Mouse (Mus musculus) c-Kit-positive CD71-positive TER-119-positive erythroid progenitor cells, embryonic 14.5 days (primary cell): Measurements from ENCODE around the gene Cog1.
"Not testable (repeated sequence)": the region's sequence is repeated elsewhere in the genome, so short reads cannot be mapped to it uniquely, and the experiment has no call there.

Experiments
- DNase-seq: peaks from one replicate; pipeline ENCODE4 v3.0.0-alpha.2; 2013; ENCODE audit warnings: low spot score

Cog1 gene

GRCm38 (mm10) chr11:113631862-113632261 is 17.1 kb upstream of the Cog1 start:
- no peak for DNase-seq

DNA sequence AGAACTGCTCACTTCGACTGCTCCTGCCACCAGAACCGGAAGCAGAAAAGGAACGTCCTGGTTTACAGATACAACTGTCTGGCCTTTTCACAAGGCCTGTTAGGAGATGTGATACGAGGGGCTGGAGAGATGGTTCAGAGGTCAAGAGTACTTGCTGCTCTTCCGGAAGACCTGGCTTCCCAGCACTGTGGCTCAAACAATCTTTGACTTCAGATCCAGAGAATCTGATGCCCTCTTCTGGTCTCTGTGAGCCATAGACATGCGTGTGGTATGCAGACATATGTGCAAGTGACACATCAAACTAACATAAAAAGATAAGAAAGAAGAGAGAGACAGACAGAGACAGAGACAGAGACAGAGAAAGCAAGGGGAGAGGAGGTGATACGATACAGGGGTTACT is 16.7 kb upstream of the Cog1 start:
- no peak for DNase-seq

DNA sequence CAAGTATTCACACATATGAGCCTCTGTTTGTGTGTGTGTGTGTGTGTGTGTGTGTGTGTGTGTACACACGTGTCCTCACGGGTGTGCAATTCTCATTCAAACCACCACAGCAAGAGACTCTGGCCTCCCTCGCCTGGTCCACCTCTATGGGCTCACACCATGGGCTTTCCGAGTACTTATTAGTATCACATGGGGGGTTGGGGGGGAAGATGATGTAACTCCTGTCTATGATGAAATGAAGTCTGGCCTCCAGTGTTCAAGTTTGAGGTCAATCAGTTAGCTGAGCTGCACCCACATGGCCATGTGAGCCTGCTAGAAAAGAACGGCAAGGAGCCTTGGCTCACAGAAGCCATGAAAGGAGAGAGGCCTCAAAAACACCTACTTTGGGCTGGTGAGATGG is 15.6 kb upstream of the Cog1 start:
- no peak for DNase-seq

DNA sequence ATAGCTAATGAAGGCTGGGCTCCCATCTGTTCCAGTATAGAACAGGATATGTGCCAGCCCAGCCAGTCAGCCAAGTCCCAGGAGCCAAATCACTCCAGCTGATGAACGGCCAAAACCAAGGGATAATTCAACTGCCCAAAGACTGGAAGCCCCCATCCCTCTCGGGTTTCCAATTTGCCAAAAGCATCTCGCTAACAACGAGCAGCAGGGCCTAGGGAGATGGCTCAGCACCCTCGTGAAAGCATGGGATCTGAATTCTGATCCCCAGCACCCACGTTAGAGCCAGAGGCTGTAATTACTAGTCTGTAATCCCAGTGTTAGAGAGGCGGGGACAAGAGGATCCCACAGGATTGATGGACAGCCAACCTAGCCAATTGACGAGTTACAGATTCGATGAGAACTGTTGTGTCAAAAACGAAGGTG is 14.3 kb upstream of the Cog1 start:
- DNase-seq = no peak

DNA sequence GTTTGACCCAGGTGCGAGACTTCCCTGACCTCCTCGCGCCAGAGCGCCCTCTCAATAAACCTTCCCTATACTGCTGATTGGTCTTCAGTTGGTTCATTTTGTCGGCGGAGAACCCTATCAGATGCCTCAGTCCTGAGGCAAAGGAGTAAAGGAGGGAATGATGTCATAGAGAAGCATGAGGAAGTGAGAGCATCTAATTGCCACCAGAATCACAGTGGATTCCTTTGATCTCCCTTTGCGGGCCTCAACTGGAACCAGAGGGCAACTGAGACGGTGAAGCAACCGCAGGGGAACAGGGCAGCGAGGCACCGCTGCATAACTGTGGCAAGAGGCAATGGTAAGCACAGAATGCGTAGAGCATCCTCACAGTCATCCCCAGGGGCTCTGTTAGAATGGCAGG is 10.3 kb upstream of the Cog1 start:
- DNase-seq = no peak

DNA sequence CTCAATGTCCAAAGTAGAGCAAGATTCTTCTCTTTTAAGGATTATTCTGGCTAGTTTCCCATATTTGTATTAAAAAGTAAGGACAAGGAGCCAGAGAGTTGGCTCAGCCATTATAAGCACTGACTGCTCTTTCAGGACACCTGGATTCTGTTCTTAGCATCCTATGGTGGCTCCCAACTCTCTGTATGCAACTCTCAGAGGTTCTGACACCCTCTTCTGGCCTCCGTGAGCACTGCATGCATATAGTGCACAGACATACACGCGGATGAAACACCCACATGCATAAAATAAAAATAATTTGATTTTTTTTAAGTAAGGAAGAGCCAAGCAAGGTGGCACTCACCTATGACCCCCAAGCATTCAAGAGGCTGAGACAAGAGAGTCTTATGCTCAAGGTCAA is 3.8 kb upstream of the Cog1 start:
- no peak for DNase-seq

DNA sequence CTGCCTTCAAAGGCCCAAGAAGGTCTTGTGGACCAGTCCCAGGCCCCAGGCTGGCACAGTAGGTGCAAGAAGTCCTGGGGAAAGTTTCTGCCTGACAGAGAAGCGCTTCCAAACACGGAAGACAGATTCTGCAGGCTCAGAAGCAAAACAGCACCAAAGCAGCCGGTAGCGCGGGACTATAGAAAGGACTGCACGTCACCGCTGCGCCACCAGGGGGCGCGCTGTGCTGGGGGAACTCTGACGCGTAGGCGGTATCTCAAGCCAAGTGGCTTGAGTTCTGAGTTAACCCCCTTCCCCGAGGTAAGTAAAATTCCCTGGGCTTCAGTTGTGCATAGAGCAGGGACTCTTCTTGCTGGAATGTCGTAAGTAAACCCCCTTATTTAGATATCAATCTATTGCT is 817 bp upstream of the Cog1 start:
- peak; percentile 78 for DNase-seq

GRCm38 (mm10) chr11:113649353-113650210 is 613 bp downstream of the Cog1 start, which contains the start of gene Slc39a11:
Gene Slc39a11 (minus strand): TSS chr11:113650079.
- peak; percentile 64 for DNase-seq

DNA sequence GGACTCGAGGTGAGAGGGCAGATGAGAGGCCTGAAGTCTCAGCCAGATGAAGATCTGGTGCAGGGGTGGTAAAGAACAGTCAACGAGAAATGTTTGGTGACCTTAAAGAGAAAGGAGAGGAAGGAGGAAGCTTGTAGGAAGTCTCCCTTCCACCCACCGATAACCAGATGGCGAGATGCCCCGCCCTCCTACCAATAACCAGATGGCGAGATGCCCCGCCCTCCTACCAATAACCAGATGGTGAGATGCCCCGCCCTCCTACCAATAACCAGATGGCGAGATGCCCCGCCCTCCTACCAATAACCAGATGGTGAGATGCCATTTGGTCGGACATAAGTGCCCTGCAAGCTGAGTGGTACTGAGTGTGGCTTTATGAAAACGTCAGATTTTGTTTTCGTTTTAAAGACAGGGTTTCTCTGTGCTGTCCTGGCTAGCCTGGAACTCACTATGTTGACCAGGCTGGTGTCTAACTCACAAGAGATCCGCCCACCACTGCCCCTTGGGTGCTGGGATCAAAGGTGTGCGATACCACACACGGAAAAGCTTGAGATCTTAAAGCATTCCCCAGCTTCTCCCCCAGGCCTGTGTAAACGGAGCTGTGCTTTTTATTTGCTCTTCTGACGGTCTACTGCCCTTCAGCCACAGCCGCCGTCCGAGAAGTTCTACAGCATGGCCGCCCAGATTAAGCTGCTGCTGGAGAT is 2.4 kb downstream of the Cog1 start:
- DNase-seq = peak; percentile 51

- no peak for DNase-seq
Observed at GRCm38 (mm10) chr11:113651907-113652273, 2.9 kb downstream of the Cog1 start.

GRCm38 (mm10) chr11:113652516-113652915 is 3.5 kb downstream of the Cog1 start:
- no peak for DNase-seq

DNA sequence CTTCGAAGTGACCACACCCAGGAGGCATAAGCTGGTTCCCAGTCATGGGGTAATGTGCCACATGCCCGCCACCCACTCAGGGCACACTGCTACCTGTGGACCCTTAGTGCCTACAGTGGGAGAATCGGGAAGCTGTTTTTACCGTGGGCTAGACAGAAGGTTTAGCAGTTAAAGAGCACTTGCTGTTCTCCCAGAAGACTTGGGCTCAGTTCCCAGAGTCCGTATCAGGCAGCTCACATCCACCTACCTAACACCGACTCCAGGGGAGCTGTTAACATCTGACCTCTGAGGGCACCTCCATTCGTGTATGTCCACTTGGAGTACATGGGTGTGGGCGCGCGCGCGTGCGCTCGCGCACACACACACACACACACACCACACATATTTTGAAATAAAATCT is 5.1 kb downstream of the Cog1 start:
- DNase-seq = no peak

DNA sequence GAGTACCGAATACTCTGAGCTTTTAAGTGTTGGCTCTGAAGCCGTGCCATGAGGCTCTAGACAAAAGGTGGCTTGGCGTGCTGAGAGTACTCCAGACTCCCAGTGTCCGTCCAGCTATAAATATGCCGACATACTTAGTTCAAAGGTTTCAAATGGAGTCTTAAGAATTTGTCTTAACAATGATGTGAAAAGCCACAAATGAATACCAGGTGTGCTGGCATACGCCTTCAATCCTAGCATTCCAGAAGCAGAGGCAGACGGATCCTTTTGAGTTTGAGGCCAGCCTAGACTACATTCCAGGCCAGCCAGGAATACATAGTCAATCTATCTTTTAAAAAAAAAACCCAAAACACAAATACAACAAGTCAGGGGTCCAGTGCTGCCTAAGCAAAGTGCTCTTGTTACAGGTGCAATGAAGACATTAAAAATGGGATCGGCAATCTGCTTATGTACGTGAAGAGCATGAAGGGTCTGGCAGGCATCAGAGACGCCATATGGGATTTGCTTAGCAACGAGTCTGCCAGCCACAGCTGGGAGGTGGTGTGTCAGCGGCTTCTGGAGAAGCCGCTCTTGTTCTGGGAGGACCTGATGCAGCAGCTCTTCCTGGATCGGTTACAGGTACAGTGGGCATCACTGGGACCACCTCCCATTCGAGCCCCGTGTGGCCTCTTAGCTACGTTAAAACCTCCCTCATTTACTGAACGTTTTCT is 5.7 kb downstream of the Cog1 start:
- DNase-seq = no peak

GRCm38 (mm10) chr11:113656511-113656932 is 7.6 kb downstream of the Cog1 start:
- no peak for DNase-seq

- DNase-seq = no peak
Observed at GRCm38 (mm10) chr11:113657221-113657620, 8.3 kb downstream of the Cog1 start.

DNA sequence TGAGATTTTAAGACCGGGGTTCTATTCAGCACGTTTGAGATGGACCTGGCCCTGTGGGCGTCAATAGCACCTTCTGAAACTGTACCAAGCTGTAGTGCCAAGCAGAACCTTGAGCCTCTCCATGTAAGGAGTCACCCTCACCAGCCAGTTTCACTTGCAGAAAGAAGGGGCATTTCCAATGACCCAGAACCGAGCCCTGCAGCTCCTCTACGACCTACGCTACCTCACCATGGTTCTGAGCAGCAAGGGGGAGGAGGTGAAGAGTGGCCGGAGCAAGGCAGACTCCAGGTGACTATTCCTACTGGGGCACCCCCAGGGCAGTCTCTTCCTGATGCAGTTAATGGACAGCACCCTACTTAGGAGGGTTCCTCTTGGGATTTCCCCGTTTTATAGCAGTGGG is 9.3 kb downstream of the Cog1 start:
- no peak for DNase-seq

GRCm38 (mm10) chr11:113658763-113659162 is 9.8 kb downstream of the Cog1 start:
- no peak for DNase-seq

- not testable (repeated sequence) for DNase-seq
Observed at GRCm38 (mm10) chr11:113660213-113660612, 11.2 kb downstream of the Cog1 start.

DNA sequence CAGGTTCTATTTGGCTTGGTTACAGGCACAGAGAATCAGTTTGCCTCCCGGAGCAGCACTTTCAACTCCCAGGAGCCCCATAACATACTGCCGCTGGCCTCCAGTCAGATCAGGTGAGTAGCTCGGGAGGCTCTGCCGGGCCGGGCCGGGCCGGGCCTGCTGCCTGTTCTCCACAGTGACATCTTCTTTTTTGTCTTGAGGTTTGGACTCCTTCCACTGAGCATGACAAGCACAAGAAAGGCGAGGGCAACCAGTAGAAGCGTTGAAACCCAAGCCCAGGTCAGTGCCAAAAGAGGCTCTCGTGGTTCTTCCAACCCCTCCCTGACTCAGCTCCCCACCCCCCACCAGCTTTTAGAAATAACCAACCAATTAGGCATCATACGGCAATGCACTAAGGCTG is 12.0 kb downstream of the Cog1 start:
- no peak for DNase-seq

GRCm38 (mm10) chr11:113661835-113662351 is 12.9 kb downstream of the Cog1 start:
- DNase-seq = no peak

DNA sequence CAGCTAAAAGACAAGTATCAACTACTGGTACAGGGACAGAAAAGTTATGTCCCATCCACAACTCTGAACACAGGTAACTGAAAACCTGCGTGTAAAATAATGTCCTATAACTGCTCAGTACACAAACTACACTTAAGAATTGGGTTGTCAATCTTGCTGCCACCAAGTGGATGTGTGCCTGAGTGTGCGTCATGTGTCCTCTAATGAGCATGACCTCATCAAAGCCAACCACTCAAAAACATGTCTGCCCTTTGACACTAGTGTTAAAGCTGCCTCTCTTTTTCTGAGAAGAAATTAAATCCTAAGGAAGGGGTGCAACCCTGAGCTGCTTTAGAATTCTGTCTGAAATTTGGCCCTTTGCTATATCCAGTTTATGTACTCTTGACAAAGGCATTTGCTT is 15.3 kb downstream of the Cog1 start:
- DNase-seq = no peak

GRCm38 (mm10) chr11:113666205-113666604 is 17.2 kb downstream of the Cog1 start:
- no peak for DNase-seq

DNA sequence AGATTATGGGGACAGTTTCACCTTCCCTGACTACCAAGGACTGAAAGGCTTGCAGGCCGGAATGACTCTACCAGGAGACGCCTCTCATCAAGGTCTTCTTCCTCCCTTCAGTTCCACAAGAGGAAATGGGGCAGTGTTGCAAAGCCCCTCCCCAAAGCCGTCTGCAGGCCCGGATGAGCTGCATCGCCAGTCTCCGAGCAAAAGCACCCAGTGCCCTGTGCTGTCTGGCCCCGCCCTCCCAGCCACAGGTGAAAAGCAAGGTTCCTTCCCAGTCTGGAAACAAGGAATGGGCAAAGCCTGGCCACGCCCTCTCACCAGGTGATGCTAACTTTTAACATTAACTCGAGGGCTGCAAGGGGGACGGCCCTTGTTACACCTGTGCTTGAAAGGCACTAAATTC is 17.7 kb downstream of the Cog1 start:
- no peak for DNase-seq
